In the genomic region with DNA sequence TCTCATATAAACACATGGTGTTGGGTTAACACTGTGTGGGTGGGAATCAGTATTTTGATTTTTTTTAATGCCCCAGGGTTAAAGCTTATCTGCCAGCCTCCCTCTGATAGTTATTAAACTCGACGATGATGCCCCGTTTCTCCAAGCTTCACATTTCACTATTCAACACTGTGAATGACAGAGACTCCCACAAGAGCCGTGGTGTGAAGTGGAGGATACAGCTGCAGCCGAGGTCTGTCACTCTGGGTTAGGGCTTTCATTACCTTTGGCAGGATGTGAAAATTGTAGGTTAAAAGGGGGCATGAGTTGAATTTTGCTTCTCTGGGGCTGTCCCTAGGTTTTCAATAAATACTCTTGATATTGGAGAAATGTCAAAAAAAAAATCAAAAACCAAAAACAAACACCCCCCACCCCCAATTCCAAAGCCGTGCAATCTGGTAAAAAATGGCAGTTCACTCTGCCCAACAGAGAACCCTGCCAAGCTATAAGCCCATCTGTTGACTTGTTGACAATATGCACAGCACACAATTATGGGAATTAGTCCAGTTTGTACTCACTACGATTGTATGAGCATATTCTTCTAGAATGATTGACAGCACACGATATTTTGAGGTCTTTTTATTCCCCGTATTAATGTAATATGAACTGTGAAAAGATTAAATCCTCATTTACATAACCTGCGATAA, we compare ENCODE assay signal across 24 mouse cellular contexts.
A peak's percentile ranks its signal among the peaks of the same experiment; 100 is the strongest.
DNase-seq lines count a peak whose midpoint lies in the region; ATAC-seq and TF ChIP-seq lines count a peak whose summit lies in the region.
"Had no signal": no experiment of that assay in that cellular context is flagged by ENCODE, and none has a peak within 500 bp of the region (broad histone marks: within the 10 kb centered on the region; RNA-seq: fewer than 3 reads in every experiment).

No protein-coding gene starts in this region.

- no peak overlapping the region for H3K9ac ChIP-seq in forebrain, embryonic 14.5 days (ENCODE audit: low read length)
- H3K9ac ChIP-seq in forebrain, embryonic 12.5 days = no peak overlapping the region
- no peak overlapping the region for H3K9ac ChIP-seq in midbrain, embryonic 13.5 days (replicated peaks)
- H3K9ac ChIP-seq in forebrain, postnatal 0 days = no peak overlapping the region
- H3K9ac ChIP-seq in intestine, embryonic 15.5 days = no peak overlapping the region
- H3K9ac ChIP-seq: embryonic facial prominence, embryonic 12.5 days; liver, embryonic 12.5 days; liver, postnatal 0 days; neural tube, embryonic 15.5 days had no signal

- peak; percentile 85; the same call in 1 of the 2 replicates for ATAC-seq in forebrain, embryonic 14.5 days
- no peak for ATAC-seq in forebrain, embryonic 12.5 days (ENCODE audit: low FRiP score)
- ATAC-seq in midbrain, embryonic 13.5 days = 0 out of 2 replicates have a peak, but pooled peaks have one; percentile 38
- peak; percentile 53 for ATAC-seq in forebrain, postnatal 0 days
- no peak for ATAC-seq in intestine, embryonic 15.5 days
- ATAC-seq: CD4-positive, CD25-positive, alpha-beta regulatory T cell, adult 4 months; liver, embryonic 12.5 days; liver, postnatal 0 days; lung, postnatal 0 days had no signal

- TF ChIP-seq CTCF in forebrain, postnatal 0 days (IDR thresholded peaks at IDR 0.05; ENCODE audit: low read depth) = no peak

- no peaks in the 10 kb centered on the region for H3K27me3 ChIP-seq in forebrain, embryonic 14.5 days (replicated peaks; ENCODE audit: control insufficient read depth, insufficient read depth, low read length)
- no peaks in the 10 kb centered on the region for H3K27me3 ChIP-seq in forebrain, embryonic 12.5 days
- H3K27me3 ChIP-seq in midbrain, embryonic 13.5 days = no peaks in the 10 kb centered on the region
- H3K27me3 ChIP-seq in midbrain, embryonic 10.5 days (ENCODE audit: low read depth, poor library complexity, severe bottlenecking) = no peaks in the 10 kb centered on the region
- no peaks in the 10 kb centered on the region for H3K27me3 ChIP-seq in forebrain, postnatal 0 days (ENCODE audit: insufficient read depth, low read length)
- H3K27me3 ChIP-seq in intestine, embryonic 15.5 days (replicated peaks) = no peaks in the 10 kb centered on the region
- H3K27me3 ChIP-seq: embryonic facial prominence, embryonic 12.5 days; liver, embryonic 12.5 days; neural tube, embryonic 15.5 days had no signal

- no peaks in the 10 kb centered on the region for H3K36me3 ChIP-seq in forebrain, embryonic 14.5 days (ENCODE audit: control insufficient read depth, insufficient read depth, low read length)
- no peaks in the 10 kb centered on the region for H3K36me3 ChIP-seq in forebrain, embryonic 12.5 days (replicated peaks)
- no peaks in the 10 kb centered on the region for H3K36me3 ChIP-seq in midbrain, embryonic 13.5 days
- no peaks in the 10 kb centered on the region for H3K36me3 ChIP-seq in midbrain, embryonic 10.5 days
- no peaks in the 10 kb centered on the region for H3K36me3 ChIP-seq in forebrain, postnatal 0 days (ENCODE audit: insufficient read depth)
- no peaks in the 10 kb centered on the region for H3K36me3 ChIP-seq in intestine, embryonic 15.5 days
- H3K36me3 ChIP-seq: embryonic facial prominence, embryonic 12.5 days; liver, embryonic 12.5 days; neural tube, embryonic 15.5 days had no signal

- intact Hi-C loops in heart, postnatal 10 days (cut with DNase I) = no loop called here

- peaks cover 8% of the 10 kb centered on the region for H3K4me1 ChIP-seq in forebrain, embryonic 14.5 days (ENCODE audit: control insufficient read depth, insufficient read depth, low read length)
- H3K4me1 ChIP-seq in forebrain, embryonic 12.5 days = peaks cover 9% of the 10 kb centered on the region
- H3K4me1 ChIP-seq in midbrain, embryonic 13.5 days (replicated peaks) = peaks cover 18% of the 10 kb centered on the region; the same call in 1 of the 2 replicates
- no peaks in the 10 kb centered on the region for H3K4me1 ChIP-seq in midbrain, embryonic 10.5 days
- 0 out of 2 replicates have a peak, but pooled peaks cover 5% of the 10 kb centered on the region for H3K4me1 ChIP-seq in forebrain, postnatal 0 days (ENCODE audit: insufficient read depth)
- no peaks in the 10 kb centered on the region for H3K4me1 ChIP-seq in intestine, embryonic 15.5 days (replicated peaks)
- H3K4me1 ChIP-seq: embryonic facial prominence, embryonic 12.5 days; liver, embryonic 12.5 days had no signal

- no peak overlapping the region for H3K4me2 ChIP-seq in forebrain, embryonic 14.5 days (ENCODE audit: low read length)
- H3K4me2 ChIP-seq in forebrain, embryonic 12.5 days = no peak overlapping the region
- H3K4me2 ChIP-seq in midbrain, embryonic 13.5 days (replicated peaks) = no peak overlapping the region
- H3K4me2 ChIP-seq in forebrain, postnatal 0 days (ENCODE audit: low read depth) = peak overlapping the region; percentile 3; the same call in 1 of the 2 replicates
- no peak overlapping the region for H3K4me2 ChIP-seq in intestine, embryonic 15.5 days (replicated peaks)
- H3K4me2 ChIP-seq: embryonic facial prominence, embryonic 12.5 days; liver, embryonic 12.5 days; neural tube, embryonic 15.5 days had no signal

- H3K27ac ChIP-seq in forebrain, embryonic 14.5 days (ENCODE audit: low read depth, low read length) = no peak overlapping the region
- no peak overlapping the region for H3K27ac ChIP-seq in forebrain, embryonic 12.5 days
- H3K27ac ChIP-seq in midbrain, embryonic 13.5 days = no peak overlapping the region
- no peak overlapping the region for H3K27ac ChIP-seq in midbrain, embryonic 10.5 days (replicated peaks)
- H3K27ac ChIP-seq in forebrain, postnatal 0 days (ENCODE audit: low read depth, low read length) = no peak overlapping the region
- H3K27ac ChIP-seq in intestine, embryonic 15.5 days = no peak overlapping the region
- H3K27ac ChIP-seq: embryonic facial prominence, embryonic 12.5 days; kidney, postnatal 0 days; liver, embryonic 12.5 days; neural tube, embryonic 15.5 days had no signal

- H3K4me3 ChIP-seq in forebrain, embryonic 14.5 days (ENCODE audit: low read depth, low read length) = no peak overlapping the region
- H3K4me3 ChIP-seq in forebrain, embryonic 12.5 days (replicated peaks) = no peak overlapping the region
- no peak overlapping the region for H3K4me3 ChIP-seq in midbrain, embryonic 13.5 days (replicated peaks)
- no peak overlapping the region for H3K4me3 ChIP-seq in midbrain, embryonic 10.5 days
- no peak overlapping the region for H3K4me3 ChIP-seq in forebrain, postnatal 0 days (ENCODE audit: low read depth, low read length)
- no peak overlapping the region for H3K4me3 ChIP-seq in intestine, embryonic 15.5 days (replicated peaks)
- H3K4me3 ChIP-seq: embryonic facial prominence, embryonic 12.5 days; liver, embryonic 12.5 days; neural tube, embryonic 15.5 days had no signal

- WGBS in forebrain, embryonic 14.5 days = 48% methylated on average over 10 of the region's 10 CpGs
- 66% methylated on average over 10 of the region's 10 CpGs for WGBS in forebrain, embryonic 12.5 days
- 45% methylated on average over 10 of the region's 10 CpGs for WGBS in midbrain, embryonic 13.5 days
- 85% methylated on average over 10 of the region's 10 CpGs for WGBS in midbrain, embryonic 10.5 days
- 26% methylated on average over 10 of the region's 10 CpGs for WGBS in forebrain, postnatal 0 days
- WGBS in intestine, embryonic 15.5 days = 68% methylated on average over 10 of the region's 10 CpGs

- no peaks in the 10 kb centered on the region for H3K9me3 ChIP-seq in forebrain, embryonic 14.5 days (replicated peaks; ENCODE audit: control insufficient read depth, low read length)
- no peaks in the 10 kb centered on the region for H3K9me3 ChIP-seq in forebrain, embryonic 12.5 days
- no peaks in the 10 kb centered on the region for H3K9me3 ChIP-seq in midbrain, embryonic 13.5 days
- no peaks in the 10 kb centered on the region for H3K9me3 ChIP-seq in midbrain, embryonic 10.5 days (replicated peaks)
- no peaks in the 10 kb centered on the region for H3K9me3 ChIP-seq in forebrain, postnatal 0 days (ENCODE audit: low read length)
- H3K9me3 ChIP-seq in intestine, embryonic 15.5 days = no peaks in the 10 kb centered on the region
- H3K9me3 ChIP-seq: embryonic facial prominence, embryonic 12.5 days; liver, embryonic 12.5 days; neural tube, embryonic 15.5 days had no signal

- peak; percentile 83 for DNase-seq in forebrain, embryonic 14.5 days (ENCODE audit: low spot score)
- DNase-seq in midbrain, embryonic 10.5 days (ENCODE audit: low spot score) = no peak
- DNase-seq in forebrain, postnatal 0 days = peak; percentile 53
- no peak for DNase-seq in heart, postnatal 10 days
- DNase-seq: adrenal gland, postnatal 14 days; cerebellum, adult 8-10 months; embryo, embryonic 11 days; kidney, adult 2 months; kidney, postnatal 4 days; left cerebral cortex, postnatal 4 days; liver, postnatal 0 days; lung, postnatal 4 days; retina, postnatal 1 day; right cerebral cortex, postnatal 14 days; thymus, postnatal 4 days had no signal

Comparison
In these comparisons a context has a peak if more than half of its experiments do, and no peak if none do; other contexts are left out.
1. ATAC-seq: peak in forebrain, embryonic 14.5 days (single experiment), midbrain, embryonic 13.5 days (single experiment) and forebrain, postnatal 0 days (single experiment); none in forebrain, embryonic 12.5 days (single experiment) and intestine, embryonic 15.5 days (single experiment).
2. DNase-seq: peak in forebrain, embryonic 14.5 days (single experiment) and forebrain, postnatal 0 days (single experiment); none in midbrain, embryonic 10.5 days (single experiment) and heart, postnatal 10 days (0 of 2).